Mouse (Mus musculus): ENCODE measurements around the gene Slc38a2. TPM values are rescaled to one million over a fixed set of nuclear protein-coding genes. Genes with fewer than 3 reads are reported as not detected.

Slc38a2 gene
- polyA plus RNA-seq, 1 experiment from 2014 or later: 57.6 TPM

- no peak overlapping the region for H3K27ac ChIP-seq
- 67% methylated on average over 2 of the region's 2 CpGs for WGBS (ENCODE audit: insufficient replicate concordance)
- no peak overlapping the region for H3K4me2 ChIP-seq
- H3K9me3 ChIP-seq (replicated peaks): no peaks in the 10 kb centered on the region
- ATAC-seq: no peak
- no peaks in the 10 kb centered on the region for H3K36me3 ChIP-seq
- peaks cover 21% of the 10 kb centered on the region for H3K4me1 ChIP-seq
- no peak overlapping the region for H3K9ac ChIP-seq
- no peaks in the 10 kb centered on the region; the same call in 1 of the 2 replicates for H3K27me3 ChIP-seq (replicated peaks)
- H3K4me3 ChIP-seq: no peak overlapping the region
Measured at GRCm38 (mm10) chr15:96707936-96708335, 8.4 kb upstream of the Slc38a2 start.

GRCm38 (mm10) chr15:96702466-96703031 lies 3.0 kb upstream of the Slc38a2 start:
- H3K9ac ChIP-seq: no peak overlapping the region
- no peak overlapping the region for H3K27ac ChIP-seq
- H3K4me2 ChIP-seq: no peak overlapping the region
- ATAC-seq: no peak
- H3K4me1 ChIP-seq: peaks cover 19% of the 10 kb centered on the region
- H3K9me3 ChIP-seq (replicated peaks): no peaks in the 10 kb centered on the region
- 79% methylated on average over 12 of the region's 12 CpGs for WGBS (ENCODE audit: insufficient replicate concordance)
- no peak overlapping the region for H3K4me3 ChIP-seq
- peaks cover 10% of the 10 kb centered on the region for H3K36me3 ChIP-seq
- H3K27me3 ChIP-seq (replicated peaks): peaks cover 7% of the 10 kb centered on the region; the same call in 1 of the 2 replicates

GRCm38 (mm10) chr15:96700766-96701165 lies 1.2 kb upstream of the Slc38a2 start:
- Histone ChIP-seq H3K4me3 (peak overlapping the region; percentile 91; the same call in 1 of the 2 replicates), H3K9ac (peak overlapping the region; percentile 98), H3K27ac (no peak overlapping the region), H3K27me3 (replicated peaks) (peaks cover 7% of the 10 kb centered on the region; the same call in 1 of the 2 replicates), H3K4me1 (peaks cover 37% of the 10 kb centered on the region), H3K36me3 (peaks cover 28% of the 10 kb centered on the region), H3K9me3 (replicated peaks) (no peaks in the 10 kb centered on the region), H3K4me2 (peak overlapping the region; percentile 93)
- ATAC-seq: no peak
- 39% methylated on average over 13 of the region's 13 CpGs for WGBS (ENCODE audit: insufficient replicate concordance)

- Histone ChIP-seq H3K4me3 (peak overlapping the region; percentile 91), H3K9ac (peak overlapping the region; percentile 98), H3K9me3 (replicated peaks) (no peaks in the 10 kb centered on the region), H3K36me3 (peaks cover 47% of the 10 kb centered on the region), H3K27ac (peak overlapping the region; percentile 97), H3K4me2 (peak overlapping the region; percentile 93), H3K27me3 (replicated peaks) (peaks cover 7% of the 10 kb centered on the region; the same call in 1 of the 2 replicates), H3K4me1 (peaks cover 45% of the 10 kb centered on the region)
- WGBS (ENCODE audit: insufficient replicate concordance): under 1% methylated on average over 100 of the region's 101 CpGs
- peak; percentile 87 for ATAC-seq
Measured at GRCm38 (mm10) chr15:96698658-96699448, 677 bp downstream of the Slc38a2 start.

- ATAC-seq: 0 out of 2 replicates have a peak, but pooled peaks have one; percentile 19
- WGBS (ENCODE audit: insufficient replicate concordance): 18% methylated on average over 19 of the region's 19 CpGs
- H3K36me3 ChIP-seq: peaks cover 55% of the 10 kb centered on the region
Measured at GRCm38 (mm10) chr15:96697901-96698657, 1.5 kb downstream of the Slc38a2 start.

GRCm38 (mm10) chr15:96696486-96697284 lies 2.8 kb downstream of the Slc38a2 start:
- ATAC-seq: no peak
- Histone ChIP-seq H3K4me2 (peak overlapping the region; percentile 93), H3K27me3 (replicated peaks) (peaks cover 7% of the 10 kb centered on the region; the same call in 1 of the 2 replicates), H3K36me3 (peaks cover 69% of the 10 kb centered on the region), H3K27ac (peak overlapping the region; percentile 46; the same call in 1 of the 2 replicates), H3K4me1 (peaks cover 45% of the 10 kb centered on the region), H3K4me3 (peak overlapping the region; percentile 91), H3K9ac (peak overlapping the region; percentile 98), H3K9me3 (replicated peaks) (no peaks in the 10 kb centered on the region)
- WGBS (ENCODE audit: insufficient replicate concordance): 73% methylated on average over 13 of the region's 13 CpGs

More at GRCm38 (mm10) chr15:96697901-96698657, 1.5 kb downstream of the Slc38a2 start:
- H3K27me3 ChIP-seq (replicated peaks): peaks cover 7% of the 10 kb centered on the region; the same call in 1 of the 2 replicates
- no peaks in the 10 kb centered on the region for H3K9me3 ChIP-seq (replicated peaks)
- peak overlapping the region; percentile 91 for H3K4me3 ChIP-seq
- peaks cover 45% of the 10 kb centered on the region for H3K4me1 ChIP-seq
- H3K9ac ChIP-seq: peak overlapping the region; percentile 98
- peak overlapping the region; percentile 97 for H3K27ac ChIP-seq
- peak overlapping the region; percentile 93 for H3K4me2 ChIP-seq

- Histone ChIP-seq H3K4me2 (peak overlapping the region; percentile 93), H3K36me3 (peaks cover 78% of the 10 kb centered on the region), H3K27ac (no peak overlapping the region), H3K9ac (0 out of 2 replicates have a peak overlapping the region, but pooled peaks have one; percentile 27), H3K4me1 (peaks cover 42% of the 10 kb centered on the region), H3K9me3 (replicated peaks) (no peaks in the 10 kb centered on the region), H3K27me3 (replicated peaks) (peaks cover 3% of the 10 kb centered on the region; the same call in 1 of the 2 replicates), H3K4me3 (0 out of 2 replicates have a peak overlapping the region, but pooled peaks have one; percentile 91)
- WGBS (ENCODE audit: insufficient replicate concordance): 77% methylated on average over 26 of the region's 26 CpGs
- ATAC-seq: no peak
Measured at GRCm38 (mm10) chr15:96695455-96696421, 3.8 kb downstream of the Slc38a2 start.

GRCm38 (mm10) chr15:96694988-96695387 lies 4.5 kb downstream of the Slc38a2 start:
- Histone ChIP-seq H3K4me2 (no peak overlapping the region), H3K4me1 (peaks cover 34% of the 10 kb centered on the region), H3K9ac (no peak overlapping the region), H3K27me3 (replicated peaks) (no peaks in the 10 kb centered on the region), H3K36me3 (peaks cover 86% of the 10 kb centered on the region), H3K27ac (no peak overlapping the region), H3K4me3 (no peak overlapping the region), H3K9me3 (replicated peaks) (no peaks in the 10 kb centered on the region)
- ATAC-seq: no peak
- 90% methylated on average over 7 of the region's 7 CpGs for WGBS (ENCODE audit: insufficient replicate concordance)

- H3K27ac ChIP-seq: no peak overlapping the region
- peaks cover 34% of the 10 kb centered on the region for H3K4me1 ChIP-seq
- no peak overlapping the region for H3K4me2 ChIP-seq
- peaks cover 97% of the 10 kb centered on the region for H3K36me3 ChIP-seq
- no peaks in the 10 kb centered on the region for H3K9me3 ChIP-seq (replicated peaks)
- no peak for ATAC-seq
- H3K27me3 ChIP-seq (replicated peaks): no peaks in the 10 kb centered on the region
- H3K9ac ChIP-seq: no peak overlapping the region
- H3K4me3 ChIP-seq: no peak overlapping the region
- WGBS (ENCODE audit: insufficient replicate concordance): 87% methylated on average over 14 of the region's 14 CpGs
Measured at GRCm38 (mm10) chr15:96693688-96694087, 5.8 kb downstream of the Slc38a2 start.

- Histone ChIP-seq H3K9ac (no peak overlapping the region), H3K4me1 (peaks cover 24% of the 10 kb centered on the region), H3K4me3 (no peak overlapping the region), H3K4me2 (no peak overlapping the region), H3K9me3 (replicated peaks) (no peaks in the 10 kb centered on the region), H3K27ac (no peak overlapping the region), H3K27me3 (replicated peaks) (no peaks in the 10 kb centered on the region), H3K36me3 (peaks cover 96% of the 10 kb centered on the region)
- WGBS (ENCODE audit: insufficient replicate concordance): 92% methylated on average over 11 of the region's 11 CpGs
- ATAC-seq: no peak
Measured at GRCm38 (mm10) chr15:96692401-96692800, 7.1 kb downstream of the Slc38a2 start.

Measured in liver, embryonic 12.5 days (tissue).